Mouse (Mus musculus) intestine, embryonic 15.5 days (tissue): ENCODE data around the gene Dazap2. TPM values are rescaled to one million over a fixed set of nuclear protein-coding genes. Genes with fewer than 3 reads are reported as not detected.
"Not testable (repeated sequence)": the region's sequence is repeated elsewhere in the genome, so short reads cannot be mapped to it uniquely, and the experiment has no call there.

Experiments
- ATAC-seq: fragments of 200-750 bp; cut with Nextera tagmentation; 2 replicates; pipeline ENCODE4 v1.8.0; 2017; ENCODE audit warnings: moderate TSS enrichment, moderate library complexity
- H3K27ac ChIP-seq: fragments of 300-500 bp; sonication (generic); 2 replicates; pipeline ENCODE4 v1.5.1; 2015; ENCODE audit warnings: mild to moderate bottlenecking, inconsistent platforms
- H3K27me3 ChIP-seq: fragments of 300-500 bp; sonication (generic); replicated peaks from 2 replicates; pipeline ENCODE4 v1.6.1; 2015; ENCODE audit warnings: inconsistent platforms
- H3K36me3 ChIP-seq: fragments of 300-500 bp; sonication (generic); 2 replicates; pipeline ENCODE4 v1.6.1; 2015; ENCODE audit warnings: inconsistent platforms
- H3K4me1 ChIP-seq: fragments of 300-500 bp; sonication (generic); replicated peaks from 2 replicates; pipeline ENCODE4 v1.6.1; 2015; ENCODE audit warnings: inconsistent platforms
- H3K4me2 ChIP-seq: fragments of 300-500 bp; sonication (generic); replicated peaks from 2 replicates; pipeline ENCODE4 v1.6.1; 2015; ENCODE audit warnings: mild to moderate bottlenecking, inconsistent platforms
- H3K4me3 ChIP-seq: fragments of 300-500 bp; sonication (generic); replicated peaks from 2 replicates; pipeline ENCODE4 v1.5.1; 2015; ENCODE audit warnings: inconsistent platforms
- H3K9ac ChIP-seq: fragments of 300-500 bp; sonication (generic); 2 replicates; pipeline ENCODE4 v1.6.1; 2015; ENCODE audit warnings: inconsistent platforms
- H3K9me3 ChIP-seq: fragments of 300-500 bp; sonication (generic); 2 replicates; pipeline ENCODE4 v1.6.1; 2016; ENCODE audit warnings: inconsistent platforms
- WGBS: fragments of 180-500 bp; shearing (Covaris S2); methylation state at CpG from one replicate; pipeline ENCODE4 v1.1.7; 2015; 5-methylcytosine and 5-hydroxymethylcytosine counted together
- polyA plus RNA-seq: library from polyadenylated mRNA; unstranded; fragments of >200 nt; fragmentation: Nextera tagmentation; extraction: Ambion mirVana; gene quantifications from 2 replicates; pipeline ENCODE4 v1.2.1, GENCODE M21; 2015

Dazap2 gene
- polyA plus RNA-seq, 1 experiment from 2014 or later, result 263 TPM

- Histone ChIP-seq H3K4me1 (peaks cover 17% of the 10 kb centered on the region), H3K27me3 (no peaks in the 10 kb centered on the region), H3K4me3 (peak overlapping the region; percentile 96), H3K27ac (peak overlapping the region; percentile 77), H3K4me2 (peak overlapping the region; percentile 90), H3K9me3 (no peaks in the 10 kb centered on the region), H3K9ac (peak overlapping the region; percentile 64), H3K36me3 (peaks cover 3% of the 10 kb centered on the region)
- peak; percentile 56; the same call in 1 of the 2 replicates for ATAC-seq
- 11% methylated on average over 43 of the region's 43 CpGs for WGBS
These were observed 742 bp upstream of the Dazap2 start for GRCm38 (mm10) chr15:100614218-100614995.

- H3K4me3 ChIP-seq, result peak overlapping the region; percentile 96
- 0% methylated on average over 42 of the region's 43 CpGs for WGBS
- ATAC-seq, result peak; percentile 88
These were observed 674 bp downstream of the Dazap2 start for GRCm38 (mm10) chr15:100615825-100616220.

GRCm38 (mm10) chr15:100616221-100616620 lies 1.1 kb downstream of the Dazap2 start:
- peak; percentile 11 for ATAC-seq
- peak overlapping the region; percentile 96 for H3K4me3 ChIP-seq
- WGBS, result under 1% methylated on average over 19 of the region's 19 CpGs

More at GRCm38 (mm10) chr15:100615825-100616220, 674 bp downstream of the Dazap2 start:
- Histone ChIP-seq H3K36me3 (peaks cover 7% of the 10 kb centered on the region), H3K27ac (peak overlapping the region; percentile 99), H3K9me3 (no peaks in the 10 kb centered on the region), H3K9ac (peak overlapping the region; percentile 92), H3K4me1 (peaks cover 17% of the 10 kb centered on the region), H3K27me3 (no peaks in the 10 kb centered on the region), H3K4me2 (peak overlapping the region; percentile 72)

GRCm38 (mm10) chr15:100619200-100619599 lies 4.1 kb downstream of the Dazap2 start:
- Histone ChIP-seq H3K4me2 (no peak overlapping the region), H3K9me3 (no peaks in the 10 kb centered on the region), H3K4me1 (peaks cover 11% of the 10 kb centered on the region), H3K36me3 (peaks cover 7% of the 10 kb centered on the region), H3K9ac (no peak overlapping the region), H3K27me3 (no peaks in the 10 kb centered on the region), H3K4me3 (no peak overlapping the region), H3K27ac (no peak overlapping the region)
- ATAC-seq, result no peak
- WGBS, result 76% methylated on average over 7 of the region's 7 CpGs

More at GRCm38 (mm10) chr15:100616221-100616620, 1.1 kb downstream of the Dazap2 start:
- Histone ChIP-seq H3K27me3 (no peaks in the 10 kb centered on the region), H3K9me3 (no peaks in the 10 kb centered on the region), H3K4me1 (peaks cover 17% of the 10 kb centered on the region), H3K9ac (peak overlapping the region; percentile 92), H3K4me2 (peak overlapping the region; percentile 72), H3K36me3 (peaks cover 7% of the 10 kb centered on the region), H3K27ac (peak overlapping the region; percentile 99)

- not testable (repeated sequence) for ATAC-seq, H3K4me2 ChIP-seq, H3K9me3 ChIP-seq, H3K4me3 ChIP-seq, H3K27me3 ChIP-seq, H3K9ac ChIP-seq, H3K36me3 ChIP-seq, H3K27ac ChIP-seq, H3K4me1 ChIP-seq
- 61% methylated on average over 9 of the region's 9 CpGs for WGBS
These were observed 6.5 kb downstream of the Dazap2 start for GRCm38 (mm10) chr15:100621671-100622070.

- no peak overlapping the region for H3K4me3 ChIP-seq
- ATAC-seq, result no peak
- WGBS, result 79% methylated on average over 7 of the region's 7 CpGs
- H3K9ac ChIP-seq, result no peak overlapping the region
- H3K27ac ChIP-seq, result no peak overlapping the region
- 0 out of 2 replicates have a peak, but pooled peaks cover 3% of the 10 kb centered on the region for H3K4me1 ChIP-seq
- H3K36me3 ChIP-seq, result peaks cover 7% of the 10 kb centered on the region
- H3K9me3 ChIP-seq, result no peaks in the 10 kb centered on the region
- H3K4me2 ChIP-seq, result no peak overlapping the region
- H3K27me3 ChIP-seq, result no peaks in the 10 kb centered on the region
These were observed 7.0 kb downstream of the Dazap2 start for GRCm38 (mm10) chr15:100622164-100622563.

- no peak overlapping the region for H3K4me2 ChIP-seq
- peaks cover 9% of the 10 kb centered on the region for H3K4me1 ChIP-seq
- H3K27ac ChIP-seq, result no peak overlapping the region
- H3K4me3 ChIP-seq, result no peak overlapping the region
- H3K9ac ChIP-seq, result no peak overlapping the region
- no peaks in the 10 kb centered on the region for H3K27me3 ChIP-seq
- 88% methylated on average over 9 of the region's 9 CpGs for WGBS
- H3K36me3 ChIP-seq, result peaks cover 3% of the 10 kb centered on the region; the same call in 1 of the 2 replicates
- no peaks in the 10 kb centered on the region for H3K9me3 ChIP-seq
- ATAC-seq, result no peak
These were observed 8.6 kb downstream of the Dazap2 start for GRCm38 (mm10) chr15:100623754-100624153.

GRCm38 (mm10) chr15:100624435-100624834 lies 9.3 kb downstream of the Dazap2 start:
- Histone ChIP-seq H3K27me3 (no peaks in the 10 kb centered on the region), H3K9ac (no peak overlapping the region), H3K36me3 (peaks cover 3% of the 10 kb centered on the region; the same call in 1 of the 2 replicates), H3K4me1 (peaks cover 9% of the 10 kb centered on the region), H3K4me2 (no peak overlapping the region), H3K4me3 (no peak overlapping the region), H3K9me3 (no peaks in the 10 kb centered on the region), H3K27ac (no peak overlapping the region)
- no peak for ATAC-seq
- 85% methylated on average over 3 of the region's 3 CpGs for WGBS

- H3K9ac ChIP-seq, result no peak overlapping the region
- H3K27ac ChIP-seq, result peak overlapping the region; percentile 66
- ATAC-seq, result peak; percentile 60; the same call in 1 of the 2 replicates
- H3K27me3 ChIP-seq, result no peaks in the 10 kb centered on the region
- 20% methylated on average over 10 of the region's 10 CpGs for WGBS
- no peaks in the 10 kb centered on the region for H3K9me3 ChIP-seq
- no peak overlapping the region for H3K4me3 ChIP-seq
- peaks cover 11% of the 10 kb centered on the region for H3K4me1 ChIP-seq
- peak overlapping the region; percentile 35 for H3K4me2 ChIP-seq
- H3K36me3 ChIP-seq, result no peaks in the 10 kb centered on the region
These were observed 12.1 kb downstream of the Dazap2 start for GRCm38 (mm10) chr15:100627287-100627686.

- peak overlapping the region; percentile 66 for H3K27ac ChIP-seq
- 8% methylated on average over 11 of the region's 11 CpGs for whole genome bisulfite sequencing
- H3K9me3 ChIP-seq, result no peaks in the 10 kb centered on the region
- H3K4me1 ChIP-seq, result peaks cover 11% of the 10 kb centered on the region
- peak overlapping the region; percentile 35 for H3K4me2 ChIP-seq
- ATAC-seq, result 0 out of 2 replicates have a peak, but pooled peaks have one; percentile 11
- H3K4me3 ChIP-seq, result peak overlapping the region; percentile 4; the same call in 1 of the 2 replicates
- no peaks in the 10 kb centered on the region for H3K36me3 ChIP-seq
- no peaks in the 10 kb centered on the region for H3K27me3 ChIP-seq
- no peak overlapping the region; the same call in 1 of the 2 replicates for H3K9ac ChIP-seq
These were observed 12.7 kb downstream of the Dazap2 start for GRCm38 (mm10) chr15:100627774-100628370.

GRCm38 (mm10) chr15:100628797-100629196 lies 13.6 kb downstream of the Dazap2 start:
- H3K4me2 ChIP-seq, result 0 out of 2 replicates have a peak overlapping the region, but pooled peaks have one; percentile 6
- H3K9ac ChIP-seq, result no peak overlapping the region
- H3K27me3 ChIP-seq, result no peaks in the 10 kb centered on the region
- H3K36me3 ChIP-seq, result no peaks in the 10 kb centered on the region
- H3K4me3 ChIP-seq, result no peak overlapping the region
- H3K27ac ChIP-seq, result no peak overlapping the region
- no peaks in the 10 kb centered on the region for H3K9me3 ChIP-seq
- 40% methylated on average over 7 of the region's 7 CpGs for WGBS
- H3K4me1 ChIP-seq, result peaks cover 11% of the 10 kb centered on the region
- ATAC-seq, result no peak

GRCm38 (mm10) chr15:100630126-100630525 lies 15.0 kb downstream of the Dazap2 start:
- H3K27ac ChIP-seq, result no peak overlapping the region
- no peak for ATAC-seq
- peaks cover 11% of the 10 kb centered on the region for H3K4me1 ChIP-seq
- H3K27me3 ChIP-seq, result peaks cover 2% of the 10 kb centered on the region; the same call in 1 of the 2 replicates
- no peaks in the 10 kb centered on the region for H3K9me3 ChIP-seq
- H3K4me2 ChIP-seq, result no peak overlapping the region
- H3K9ac ChIP-seq, result no peak overlapping the region
- no peak overlapping the region for H3K4me3 ChIP-seq
- 83% methylated on average over 3 of the region's 3 CpGs for WGBS
- H3K36me3 ChIP-seq, result no peaks in the 10 kb centered on the region
